Mouse (Mus musculus) limb, embryonic 14.5 days (tissue): Measurements from ENCODE around the gene Gapvd1. TPM values are rescaled to one million over a fixed set of nuclear protein-coding genes. Genes with fewer than 3 reads are reported as not detected.

ENCODE experiments used
- ATAC-seq: fragments of 200-750 bp; cut with Nextera tagmentation; 2 replicates; pipeline ENCODE4 v1.8.0; 2017; ENCODE audit warnings: low read depth, moderate number of reproducible peaks, moderate TSS enrichment; ENCODE audit not compliant: low FRiP score
- DNase-seq: peaks from one replicate; pipeline ENCODE4 v3.0.0-alpha.2; 2015; ENCODE audit warnings: low spot score
- H3K27ac ChIP-seq: fragments of 300-500 bp; sonication (generic); replicated peaks from 2 replicates; pipeline ENCODE4 v1.5.1; 2014; ENCODE audit warnings: low read depth, mild to moderate bottlenecking, low read length, moderate library complexity, mixed read lengths
- H3K27me3 ChIP-seq: fragments of 300-500 bp; sonication (generic); 2 replicates; pipeline ENCODE4 v1.6.1; 2014; ENCODE audit warnings: low read length, mixed read lengths; ENCODE audit not compliant: control insufficient read depth, insufficient read depth
- H3K36me3 ChIP-seq: fragments of 300-500 bp; sonication (generic); 2 replicates; pipeline ENCODE4 v1.6.1; 2014; ENCODE audit warnings: mild to moderate bottlenecking, low read length, moderate library complexity, mixed read lengths; ENCODE audit not compliant: control insufficient read depth, insufficient read depth
- H3K4me1 ChIP-seq: fragments of 300-500 bp; sonication (generic); 2 replicates; pipeline ENCODE4 v1.6.1; 2014; ENCODE audit warnings: antibody characterized with exemption, low read length, mixed read lengths; ENCODE audit not compliant: control insufficient read depth, insufficient read depth
- H3K4me2 ChIP-seq: fragments of 300-500 bp; sonication (generic); replicated peaks from 2 replicates; pipeline ENCODE4 v1.6.1; 2014; ENCODE audit warnings: low read depth, mild to moderate bottlenecking, low read length, moderate library complexity; ENCODE audit not compliant: severe bottlenecking
- H3K4me3 ChIP-seq: fragments of 300-500 bp; sonication (generic); replicated peaks from 2 replicates; pipeline ENCODE4 v1.5.1; 2014; ENCODE audit warnings: low read length
- H3K9ac ChIP-seq: fragments of 300-500 bp; sonication (generic); 2 replicates; pipeline ENCODE4 v1.6.1; 2014; ENCODE audit warnings: mild to moderate bottlenecking, low read depth, low read length, moderate library complexity; ENCODE audit not compliant: severe bottlenecking
- H3K9me3 ChIP-seq: fragments of 300-500 bp; sonication (generic); 2 replicates; pipeline ENCODE4 v1.6.1; 2016; ENCODE audit warnings: low read length; ENCODE audit not compliant: control insufficient read depth
- POLR2A ChIP-seq: fragments of 200-500 bp; IDR thresholded peaks from 2 replicates; pipeline ENCODE4 v1.8.0; 2012; ENCODE audit warnings: inconsistent platforms, mild to moderate bottlenecking, moderate library complexity, borderline replicate concordance; ENCODE audit not compliant: insufficient read depth, insufficient read length; ENCODE audit errors: extremely low read depth
- WGBS: fragments of 180-500 bp; shearing (Covaris S2); extraction: QIAGEN DNeasy Blood & Tissue Kit; methylation state at CpG from one replicate; pipeline ENCODE4 v1.1.7; 2014; 5-methylcytosine and 5-hydroxymethylcytosine counted together
- polyA plus RNA-seq, 2 experiments: library from polyadenylated mRNA; depleted of rRNA in 1 of 2; stranded (reverse) in 1 of 2; unstranded in 1 of 2; fragments of >200 nt; fragmentation: Nextera tagmentation in 1 of 2; extraction: Ambion mirVana in 1 of 2; gene quantifications; 2 replicates each; pipeline versions ENCODE4 v1.2.1 to v1.2.3; 2012 to 2014

Gene Gapvd1
- polyA plus RNA-seq, 2 experiments: 41.4 to 84.2 TPM

- Histone ChIP-seq H3K9ac (no peak overlapping the region), H3K4me3 (no peak overlapping the region), H3K27ac (no peak overlapping the region), H3K9me3 (no peaks in the 10 kb centered on the region), H3K36me3 (peaks cover 24% of the 10 kb centered on the region), H3K4me2 (no peak overlapping the region), H3K4me1 (no peaks in the 10 kb centered on the region), H3K27me3 (no peaks in the 10 kb centered on the region)
- no peak for DNase-seq
- ATAC-seq: no peak
- no peak for TF ChIP-seq POLR2A
- 96% methylated on average over 8 of the region's 8 CpGs for WGBS
These were observed 35.2 kb upstream of the Gapvd1 start for GRCm38 (mm10) chr2:34790282-34790681.

GRCm38 (mm10) chr2:34784085-34784484, 29.1 kb upstream of the Gapvd1 start:
- 83% methylated on average over 2 of the region's 2 CpGs for WGBS
- H3K27me3 ChIP-seq: no peaks in the 10 kb centered on the region
- no peak for DNase-seq
- no peak overlapping the region for H3K4me2 ChIP-seq
- no peak overlapping the region for H3K4me3 ChIP-seq
- H3K9ac ChIP-seq: no peak overlapping the region
- no peak for TF ChIP-seq POLR2A
- H3K4me1 ChIP-seq: no peaks in the 10 kb centered on the region
- H3K36me3 ChIP-seq: peaks cover 62% of the 10 kb centered on the region
- no peak for ATAC-seq
- no peaks in the 10 kb centered on the region for H3K9me3 ChIP-seq
- no peak overlapping the region for H3K27ac ChIP-seq

- Histone ChIP-seq H3K4me2 (no peak overlapping the region), H3K27ac (no peak overlapping the region), H3K27me3 (no peaks in the 10 kb centered on the region), H3K9me3 (no peaks in the 10 kb centered on the region), H3K36me3 (peaks cover 67% of the 10 kb centered on the region), H3K4me1 (no peaks in the 10 kb centered on the region), H3K9ac (no peak overlapping the region), H3K4me3 (no peak overlapping the region)
- ATAC-seq (no peak), DNase-seq (no peak)
- WGBS: 94% methylated on average over 14 of the region's 14 CpGs
- TF ChIP-seq POLR2A: no peak
These were observed 28.3 kb upstream of the Gapvd1 start for GRCm38 (mm10) chr2:34783064-34784020.

GRCm38 (mm10) chr2:34777237-34777868, 22.3 kb upstream of the Gapvd1 start:
- TF ChIP-seq POLR2A: no peak
- H3K36me3 ChIP-seq: peaks cover 81% of the 10 kb centered on the region
- no peak overlapping the region for H3K4me3 ChIP-seq
- DNase-seq (no peak), ATAC-seq (no peak)
- 74% methylated on average over 1 of the region's 1 CpGs for WGBS
- H3K4me1 ChIP-seq: peaks cover 37% of the 10 kb centered on the region
- no peaks in the 10 kb centered on the region for H3K27me3 ChIP-seq
- no peak overlapping the region for H3K27ac ChIP-seq
- H3K9ac ChIP-seq: no peak overlapping the region
- H3K9me3 ChIP-seq: no peaks in the 10 kb centered on the region
- peak overlapping the region; percentile 22; the same call in 1 of the 2 replicates for H3K4me2 ChIP-seq

- H3K4me3 ChIP-seq: peak overlapping the region; percentile 98
- no peak for DNase-seq
- TF ChIP-seq POLR2A: no peak
- WGBS: 90% methylated on average over 6 of the region's 6 CpGs
- no peak for ATAC-seq
- H3K27me3 ChIP-seq: no peaks in the 10 kb centered on the region
- H3K36me3 ChIP-seq: peaks cover 67% of the 10 kb centered on the region
- peak overlapping the region; percentile 76 for H3K4me2 ChIP-seq
- H3K27ac ChIP-seq: no peak overlapping the region
- peaks cover 37% of the 10 kb centered on the region for H3K4me1 ChIP-seq
- H3K9me3 ChIP-seq: no peaks in the 10 kb centered on the region
- H3K9ac ChIP-seq: no peak overlapping the region
These were observed 19.5 kb upstream of the Gapvd1 start for GRCm38 (mm10) chr2:34774493-34774892.
